Mouse (Mus musculus) intestine, embryonic 15.5 days (tissue): ENCODE measurements around the gene Nynrin. TPM values are rescaled to one million over a fixed set of nuclear protein-coding genes. Genes with fewer than 3 reads are reported as not detected.

Source experiments
- ATAC-seq: fragments of 200-750 bp; cut with Nextera tagmentation; 2 replicates; pipeline ENCODE4 v1.8.0; 2017; ENCODE audit warnings: moderate TSS enrichment, moderate library complexity
- H3K27ac ChIP-seq: fragments of 300-500 bp; sonication (generic); 2 replicates; pipeline ENCODE4 v1.5.1; 2015; ENCODE audit warnings: mild to moderate bottlenecking, inconsistent platforms
- H3K27me3 ChIP-seq: fragments of 300-500 bp; sonication (generic); replicated peaks from 2 replicates; pipeline ENCODE4 v1.6.1; 2015; ENCODE audit warnings: inconsistent platforms
- H3K36me3 ChIP-seq: fragments of 300-500 bp; sonication (generic); 2 replicates; pipeline ENCODE4 v1.6.1; 2015; ENCODE audit warnings: inconsistent platforms
- H3K4me1 ChIP-seq: fragments of 300-500 bp; sonication (generic); replicated peaks from 2 replicates; pipeline ENCODE4 v1.6.1; 2015; ENCODE audit warnings: inconsistent platforms
- H3K4me2 ChIP-seq: fragments of 300-500 bp; sonication (generic); replicated peaks from 2 replicates; pipeline ENCODE4 v1.6.1; 2015; ENCODE audit warnings: mild to moderate bottlenecking, inconsistent platforms
- H3K4me3 ChIP-seq: fragments of 300-500 bp; sonication (generic); replicated peaks from 2 replicates; pipeline ENCODE4 v1.5.1; 2015; ENCODE audit warnings: inconsistent platforms
- H3K9ac ChIP-seq: fragments of 300-500 bp; sonication (generic); 2 replicates; pipeline ENCODE4 v1.6.1; 2015; ENCODE audit warnings: inconsistent platforms
- H3K9me3 ChIP-seq: fragments of 300-500 bp; sonication (generic); 2 replicates; pipeline ENCODE4 v1.6.1; 2016; ENCODE audit warnings: inconsistent platforms
- WGBS: fragments of 180-500 bp; shearing (Covaris S2); methylation state at CpG from one replicate; pipeline ENCODE4 v1.1.7; 2015; 5-methylcytosine and 5-hydroxymethylcytosine counted together
- polyA plus RNA-seq: library from polyadenylated mRNA; unstranded; fragments of >200 nt; fragmentation: Nextera tagmentation; extraction: Ambion mirVana; gene quantifications from 2 replicates; pipeline ENCODE4 v1.2.1, GENCODE M21; 2015

The Nynrin gene
- 14.5 and 18.3 TPM in 2 replicates for polyA plus RNA-seq

DNA sequence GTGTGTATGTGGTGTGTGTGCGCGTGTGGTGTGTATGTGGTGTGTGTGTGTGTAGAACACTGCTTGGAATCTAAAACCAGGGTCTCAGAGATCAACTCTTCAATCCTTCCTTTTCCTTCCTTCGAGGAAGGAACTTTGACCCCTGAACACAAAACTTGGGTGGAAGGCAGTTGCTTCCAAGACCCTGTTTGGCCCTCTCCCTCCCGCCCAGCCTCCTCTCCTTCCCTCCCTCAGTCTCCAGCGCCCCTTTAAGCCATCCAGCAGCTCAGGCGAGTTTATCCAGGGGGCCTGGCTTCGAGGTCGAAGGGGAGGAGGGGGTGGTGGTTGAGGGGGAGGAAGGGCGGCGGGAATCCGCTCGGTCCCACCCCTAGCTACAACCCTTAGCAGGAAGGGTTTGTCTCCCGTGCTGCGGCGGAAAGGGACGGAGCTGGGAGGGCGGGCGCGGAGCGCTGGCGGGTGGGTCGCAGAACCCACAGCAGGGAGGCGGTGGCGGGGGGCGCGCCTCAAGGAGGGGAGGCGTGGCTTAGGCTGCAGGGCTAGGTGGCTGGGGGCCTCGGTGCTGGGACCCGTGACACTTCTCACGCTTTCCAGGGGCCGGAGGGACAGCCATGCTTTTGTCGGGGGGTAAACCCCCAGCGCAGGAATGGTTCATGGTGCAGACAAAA is at the start of gene Nynrin:
Nynrin (plus strand) TSS at position 390 of the 665 bp plus-strand sequence.
- WGBS: under 1% methylated on average over 32 of the region's 33 CpGs
- no peaks in the 10 kb centered on the region for H3K27me3 ChIP-seq
- H3K36me3 ChIP-seq: no peaks in the 10 kb centered on the region
- H3K27ac ChIP-seq: peak within 1 kb of the TSS; percentile 97
- H3K9me3 ChIP-seq: no peaks in the 10 kb centered on the region
- peak within 1 kb of the TSS; percentile 80 for H3K4me2 ChIP-seq
- ATAC-seq: peak; percentile 89
- H3K4me1 ChIP-seq: peaks cover 49% of the 10 kb centered on the region
- peak within 1 kb of the TSS; percentile 73 for H3K9ac ChIP-seq
- peak within 1 kb of the TSS; percentile 65 for H3K4me3 ChIP-seq

DNA sequence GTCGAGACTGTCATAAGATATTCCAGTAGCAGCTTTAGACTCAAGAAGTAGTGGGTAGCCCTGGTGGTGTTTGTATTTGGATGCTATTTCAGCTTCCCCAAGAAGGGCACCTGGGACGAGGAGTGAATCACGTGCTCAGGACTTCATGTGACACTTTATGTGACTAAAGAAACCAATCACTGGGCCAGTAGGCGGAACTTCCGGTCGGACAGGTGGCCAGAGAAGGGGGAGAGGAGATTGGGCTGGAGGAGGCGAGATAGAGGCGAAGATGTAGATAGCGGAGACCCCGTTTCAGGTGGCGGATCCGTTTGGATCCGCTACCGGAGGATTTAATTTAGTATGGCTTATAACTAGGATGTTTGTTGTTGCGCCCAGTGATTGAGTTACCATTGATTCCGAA is 38.9 kb upstream of the Nynrin start:
- WGBS: 20% methylated on average over 16 of the region's 16 CpGs
- Histone ChIP-seq H3K27ac (no peak overlapping the region), H3K4me1 (no peaks in the 10 kb centered on the region), H3K9ac (peak overlapping the region; percentile 31; the same call in 1 of the 2 replicates), H3K36me3 (no peaks in the 10 kb centered on the region), H3K27me3 (no peaks in the 10 kb centered on the region), H3K4me3 (peak overlapping the region; percentile 42), H3K9me3 (no peaks in the 10 kb centered on the region), H3K4me2 (peak overlapping the region; percentile 75)
- ATAC-seq: peak; percentile 87

DNA sequence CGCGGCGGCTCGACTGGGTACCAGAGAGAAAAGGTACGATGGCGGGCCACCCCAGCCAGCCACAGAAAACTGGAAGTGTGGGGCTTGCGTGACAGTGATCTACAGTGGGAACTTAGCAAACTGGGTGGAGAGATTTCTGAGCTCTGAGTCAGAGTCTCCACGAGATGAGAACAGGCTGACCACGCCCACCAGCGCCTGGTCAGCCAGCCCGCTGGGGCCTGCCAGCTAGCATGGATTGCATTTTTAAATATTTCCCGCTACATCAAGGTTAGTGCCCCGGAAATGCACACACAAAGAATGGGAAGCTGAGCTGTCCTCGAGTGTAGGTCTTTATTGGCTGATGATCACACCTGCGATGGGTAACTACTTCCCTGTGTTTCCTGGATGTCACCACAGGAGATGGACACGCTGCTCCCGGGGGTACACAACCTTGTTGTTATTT is 38.5 kb upstream of the Nynrin start:
- Histone ChIP-seq H3K27me3 (no peaks in the 10 kb centered on the region), H3K9ac (peak overlapping the region; percentile 31; the same call in 1 of the 2 replicates), H3K27ac (no peak overlapping the region), H3K4me1 (no peaks in the 10 kb centered on the region), H3K4me3 (peak overlapping the region; percentile 42), H3K36me3 (no peaks in the 10 kb centered on the region), H3K4me2 (peak overlapping the region; percentile 75), H3K9me3 (no peaks in the 10 kb centered on the region)
- ATAC-seq: peak; percentile 93
- WGBS: 19% methylated on average over 17 of the region's 17 CpGs

DNA sequence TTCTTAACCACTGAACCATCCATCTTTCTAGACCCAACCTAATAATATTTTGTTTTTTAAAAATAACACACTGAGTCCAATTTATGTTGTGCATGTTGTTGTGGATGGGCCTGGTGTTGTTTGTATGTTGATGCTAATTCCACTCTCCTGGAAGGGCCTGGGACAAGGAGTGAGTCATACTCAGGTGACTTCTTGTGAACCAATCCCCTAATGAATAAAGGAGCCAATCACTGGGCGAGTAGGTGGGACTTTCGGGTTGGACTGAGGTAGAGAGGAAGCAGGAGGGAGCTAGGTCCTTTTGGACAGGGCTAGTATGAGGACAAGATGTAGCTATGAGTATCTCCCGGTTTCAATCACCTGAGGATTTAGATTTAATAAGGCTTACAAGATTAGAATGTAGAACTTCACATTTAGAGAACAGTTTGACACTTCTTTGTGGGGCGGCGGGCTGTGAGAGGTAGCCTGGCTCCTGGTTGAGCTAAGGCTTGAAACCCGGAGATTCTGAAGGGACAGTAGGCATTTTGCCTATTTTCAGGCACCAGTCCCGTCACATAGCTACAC is 33.9 kb upstream of the Nynrin start:
- Histone ChIP-seq H3K27ac (no peak overlapping the region), H3K4me1 (peaks cover 10% of the 10 kb centered on the region; the same call in 1 of the 2 replicates), H3K27me3 (no peaks in the 10 kb centered on the region), H3K4me2 (no peak overlapping the region), H3K9me3 (no peaks in the 10 kb centered on the region), H3K36me3 (no peaks in the 10 kb centered on the region), H3K9ac (no peak overlapping the region), H3K4me3 (no peak overlapping the region)
- 81% methylated on average over 7 of the region's 7 CpGs for WGBS
- no peak for ATAC-seq

DNA sequence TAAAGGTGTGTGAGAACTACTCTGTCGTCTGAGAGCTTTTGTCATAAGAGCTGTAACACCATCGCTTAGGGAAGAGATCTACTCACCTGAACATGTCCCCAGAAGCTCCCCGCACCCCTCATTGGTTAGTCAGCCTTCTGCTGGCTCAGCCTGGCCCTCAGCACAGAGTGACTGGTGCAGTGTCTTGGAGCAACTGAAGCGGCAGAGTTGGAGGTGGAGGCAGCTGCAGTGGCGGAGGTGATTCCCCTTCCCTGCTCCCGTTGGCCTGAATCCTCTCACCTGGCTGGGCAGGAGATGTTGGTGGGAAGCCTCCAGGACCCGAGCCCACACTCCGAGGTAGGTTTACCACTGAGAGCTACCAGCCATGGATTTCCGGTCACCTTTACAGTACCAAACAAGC is 33.2 kb upstream of the Nynrin start:
- Histone ChIP-seq H3K4me3 (no peak overlapping the region), H3K9ac (no peak overlapping the region), H3K4me2 (no peak overlapping the region), H3K36me3 (no peaks in the 10 kb centered on the region), H3K27me3 (no peaks in the 10 kb centered on the region), H3K27ac (no peak overlapping the region), H3K4me1 (peaks cover 11% of the 10 kb centered on the region; the same call in 1 of the 2 replicates), H3K9me3 (no peaks in the 10 kb centered on the region)
- ATAC-seq: no peak
- 81% methylated on average over 9 of the region's 9 CpGs for WGBS

DNA sequence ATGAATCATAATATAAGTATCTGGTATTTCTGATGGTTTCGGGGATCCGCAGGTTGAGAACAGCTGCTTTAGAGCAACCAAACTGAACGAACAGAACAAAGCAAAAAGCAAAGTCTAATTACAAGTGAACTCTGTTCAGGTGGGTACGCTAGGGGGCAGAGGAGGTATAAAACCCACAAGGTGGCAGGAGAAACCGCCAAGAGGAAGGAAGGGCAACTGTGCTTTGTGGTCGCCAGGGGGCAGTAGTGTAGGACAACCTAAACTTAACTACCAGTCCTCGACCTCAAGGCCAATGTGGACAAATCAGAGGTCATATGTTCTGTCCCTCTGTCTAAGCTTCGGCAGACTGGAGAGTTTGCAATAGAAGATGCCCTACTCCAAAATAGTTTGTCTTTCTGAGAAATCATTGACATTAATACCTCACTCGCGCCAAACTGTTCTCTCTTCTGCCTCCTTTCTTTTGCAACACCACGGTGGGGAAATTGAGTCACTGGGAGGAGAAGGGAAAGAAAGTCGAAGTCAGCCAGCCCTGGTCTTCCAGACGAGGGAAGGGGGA is 31.3 kb upstream of the Nynrin start:
- Histone ChIP-seq H3K36me3 (no peaks in the 10 kb centered on the region), H3K9me3 (no peaks in the 10 kb centered on the region), H3K4me1 (peaks cover 22% of the 10 kb centered on the region), H3K27me3 (peaks cover 3% of the 10 kb centered on the region; the same call in 1 of the 2 replicates), H3K4me3 (peak overlapping the region; percentile 62), H3K9ac (peak overlapping the region; percentile 73; the same call in 1 of the 2 replicates), H3K4me2 (peak overlapping the region; percentile 90), H3K27ac (peak overlapping the region; percentile 95)
- ATAC-seq: peak; percentile 29
- WGBS: 3% methylated on average over 13 of the region's 13 CpGs

DNA sequence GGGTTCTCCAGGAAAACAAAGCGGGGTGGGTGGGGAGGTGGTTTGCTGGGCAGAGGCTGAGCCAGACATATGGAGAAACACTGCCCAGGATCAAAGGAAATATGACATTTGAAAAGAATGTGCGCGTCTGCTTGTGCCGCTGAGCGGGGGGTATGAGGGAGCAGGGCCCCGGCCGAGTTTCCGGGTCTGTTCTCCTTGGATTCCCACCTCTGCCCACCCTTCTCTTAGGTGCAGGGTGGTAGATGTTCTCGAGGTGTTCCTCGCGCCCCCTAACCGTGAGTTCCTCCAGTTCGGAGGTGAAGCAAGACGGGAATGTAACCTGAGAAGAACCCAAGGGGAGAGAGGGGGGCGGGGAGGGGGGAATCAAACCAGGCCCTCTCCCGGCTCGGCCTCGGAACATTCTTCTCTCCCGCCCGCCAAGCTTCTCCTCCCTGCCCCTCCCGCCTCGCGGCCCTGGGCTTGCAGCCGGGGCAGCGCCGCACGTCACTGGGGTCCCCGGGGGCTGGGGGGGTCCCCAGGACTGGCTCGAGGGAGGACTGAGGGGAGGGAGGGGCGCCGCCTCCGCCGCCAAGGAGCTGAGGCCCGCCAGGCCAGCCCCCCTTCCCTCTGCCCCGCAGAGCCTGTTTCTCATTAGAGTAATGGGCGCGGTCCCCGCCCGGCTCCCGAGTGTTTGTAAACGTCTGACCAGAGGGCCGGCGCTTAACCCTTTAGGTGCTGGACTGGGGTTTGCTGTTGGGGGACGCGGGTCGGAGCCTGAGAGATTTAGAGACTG is 30.6 kb upstream of the Nynrin start, which contains the start of gene Nfatc4:
Nfatc4 (plus strand) TSS at position 154 of the 772 bp plus-strand sequence.
- Histone ChIP-seq H3K9me3 (no peaks in the 10 kb centered on the region), H3K4me3 (peak within 1 kb of the TSS; percentile 62), H3K4me1 (peaks cover 26% of the 10 kb centered on the region), H3K27ac (peak within 1 kb of the TSS; percentile 95), H3K36me3 (no peaks in the 10 kb centered on the region), H3K4me2 (peak within 1 kb of the TSS; percentile 90), H3K27me3 (peaks cover 3% of the 10 kb centered on the region; the same call in 1 of the 2 replicates), H3K9ac (peak within 1 kb of the TSS; percentile 73)
- ATAC-seq: peak; percentile 89
- under 1% methylated on average over 41 of the region's 46 CpGs for WGBS

DNA sequence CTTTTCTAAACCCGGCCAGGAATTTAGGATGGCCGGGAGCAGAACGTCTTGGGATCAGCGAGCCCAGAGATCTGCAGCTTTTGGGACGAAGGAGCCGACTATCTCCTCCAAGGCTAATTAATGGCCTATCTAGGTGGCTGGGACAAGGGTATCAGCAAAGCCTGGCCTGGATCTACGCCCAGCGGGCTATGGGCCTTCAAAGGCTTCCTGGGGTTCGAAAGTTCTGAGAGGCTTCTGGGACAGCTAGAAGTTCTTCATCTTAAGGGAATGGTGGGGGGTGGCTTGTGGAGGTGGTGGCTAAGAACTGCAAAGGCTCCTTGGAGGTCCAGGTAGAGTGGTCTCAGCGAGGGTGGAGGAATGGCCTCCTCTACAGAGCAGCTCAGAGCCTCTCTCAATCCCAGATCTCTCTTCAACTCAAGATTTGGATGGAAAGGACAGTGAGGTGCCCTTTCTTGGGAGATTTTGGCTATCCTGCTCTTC is 29.8 kb upstream of the Nynrin start:
- H3K4me1 ChIP-seq: peaks cover 29% of the 10 kb centered on the region
- H3K36me3 ChIP-seq: no peaks in the 10 kb centered on the region
- H3K4me2 ChIP-seq: peak overlapping the region; percentile 90
- WGBS: 2% methylated on average over 10 of the region's 10 CpGs
- H3K4me3 ChIP-seq: peak overlapping the region; percentile 62
- H3K27ac ChIP-seq: peak overlapping the region; percentile 95
- ATAC-seq: 0 out of 2 replicates have a peak, but pooled peaks have one; percentile 18
- no peaks in the 10 kb centered on the region for H3K9me3 ChIP-seq
- peaks cover 3% of the 10 kb centered on the region; the same call in 1 of the 2 replicates for H3K27me3 ChIP-seq
- H3K9ac ChIP-seq: peak overlapping the region; percentile 73

DNA sequence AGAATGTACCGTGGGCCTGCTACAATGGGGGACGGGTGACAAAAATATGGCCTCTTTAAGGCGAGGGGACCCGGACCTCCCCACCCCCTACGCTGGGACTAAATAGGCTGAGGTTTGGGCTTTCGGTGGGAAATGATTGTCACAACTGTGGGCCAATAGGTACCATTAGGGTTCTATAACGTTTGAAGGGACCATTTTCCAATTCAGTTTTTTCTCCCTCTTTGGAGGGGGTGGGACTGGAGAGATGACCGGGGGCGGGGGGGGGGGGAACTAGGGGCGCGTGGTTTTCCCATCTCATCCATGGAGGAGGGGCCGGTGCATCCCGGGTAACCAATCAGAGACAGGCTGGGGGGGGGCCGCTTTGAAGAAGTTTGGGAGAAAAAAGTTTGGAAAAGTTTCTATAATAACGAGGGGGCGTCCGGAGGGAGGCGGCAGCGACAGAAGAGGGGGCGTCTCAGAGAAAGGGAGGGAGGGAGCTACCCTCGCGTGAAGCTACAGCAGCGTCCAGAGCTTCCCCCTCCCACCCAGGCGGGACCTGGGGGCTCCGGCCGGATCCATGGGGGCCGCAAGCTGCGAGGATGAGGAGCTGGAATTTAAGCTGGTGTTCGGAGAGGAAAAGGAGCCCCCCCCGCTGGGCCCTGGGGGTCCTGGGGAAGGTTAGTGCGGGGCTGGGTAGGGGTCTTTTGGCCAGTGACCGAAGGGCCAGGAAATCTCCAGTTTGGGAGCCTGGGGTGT is 29.2 kb upstream of the Nynrin start:
- H3K9me3 ChIP-seq: no peaks in the 10 kb centered on the region; the same call in 1 of the 2 replicates
- peaks cover 3% of the 10 kb centered on the region; the same call in 1 of the 2 replicates for H3K27me3 ChIP-seq
- H3K27ac ChIP-seq: peak overlapping the region; percentile 95
- ATAC-seq: peak; percentile 19; the same call in 1 of the 2 replicates
- no peaks in the 10 kb centered on the region for H3K36me3 ChIP-seq
- H3K9ac ChIP-seq: peak overlapping the region; percentile 73
- peak overlapping the region; percentile 62 for H3K4me3 ChIP-seq
- 2% methylated on average over 32 of the region's 32 CpGs for WGBS
- peaks cover 34% of the 10 kb centered on the region for H3K4me1 ChIP-seq
- peak overlapping the region; percentile 90 for H3K4me2 ChIP-seq

DNA sequence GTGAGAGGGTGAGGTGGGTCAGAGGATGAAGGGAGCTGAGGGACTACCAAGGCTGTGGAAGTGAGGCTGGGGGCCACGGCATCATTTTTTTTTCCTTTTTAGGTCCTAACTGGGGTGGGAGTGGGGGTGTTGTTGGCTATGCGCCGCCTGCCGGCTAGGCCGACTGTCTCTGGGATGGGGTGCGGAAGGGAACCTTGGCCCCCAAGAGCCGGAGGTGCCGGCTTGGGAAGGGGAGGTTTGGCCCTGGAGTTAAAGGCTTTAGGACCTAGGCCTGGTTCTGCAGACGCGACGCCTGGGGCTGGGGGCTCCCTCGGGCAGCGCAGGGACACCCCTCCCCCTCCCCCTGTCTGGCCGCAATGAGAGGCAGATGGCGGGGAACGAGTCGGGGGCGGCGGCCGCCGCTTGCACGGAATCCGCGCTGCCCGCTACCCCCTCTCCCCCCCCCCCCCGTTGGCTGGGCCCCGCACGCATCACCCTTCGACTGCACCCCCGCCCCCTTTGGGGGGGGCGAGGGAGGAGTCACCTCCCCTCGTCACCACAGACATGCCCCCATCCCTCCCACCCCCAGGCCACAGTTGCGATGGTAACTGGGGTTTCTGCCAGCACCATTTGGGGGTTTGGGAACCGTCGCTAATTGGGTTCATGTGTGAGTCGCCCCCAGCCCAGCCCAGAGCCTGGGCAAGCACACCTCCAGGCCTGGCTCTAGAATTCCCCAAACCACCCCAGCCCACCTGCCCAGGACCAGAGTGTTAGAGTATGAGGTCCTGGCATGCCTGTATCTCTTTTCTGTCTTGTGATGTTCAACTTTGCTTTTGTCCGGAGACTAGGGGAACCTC is 28.4 kb upstream of the Nynrin start:
- WGBS: 2% methylated on average over 20 of the region's 37 CpGs
- ATAC-seq: no peak

More for the DNA sequence above, 28.4 kb upstream of the Nynrin start:
- Histone ChIP-seq H3K9me3 (no peaks in the 10 kb centered on the region; the same call in 1 of the 2 replicates), H3K9ac (peak overlapping the region; percentile 71), H3K27ac (peak overlapping the region; percentile 94), H3K36me3 (0 out of 2 replicates have a peak, but pooled peaks cover 3% of the 10 kb centered on the region), H3K4me1 (peaks cover 34% of the 10 kb centered on the region), H3K4me3 (peak overlapping the region; percentile 62), H3K4me2 (peak overlapping the region; percentile 90), H3K27me3 (peaks cover 3% of the 10 kb centered on the region; the same call in 1 of the 2 replicates)
